Mouse (Mus musculus) embryonic fibroblast, embryonic 13.5 days (primary cell): ENCODE measurements around the gene Hk2.

Source experiments
- CTCF ChIP-seq: IDR thresholded peaks from 2 replicates; pipeline ENCODE4 v1.5.1; 2011; ENCODE audit warnings: mild to moderate bottlenecking, control low read depth, low read length, moderate library complexity, borderline replicate concordance; ENCODE audit not compliant: insufficient read depth
- POLR2A ChIP-seq: IDR thresholded peaks from 2 replicates; pipeline ENCODE4 v1.6.1; 2011; ENCODE audit warnings: low read depth, mild to moderate bottlenecking, control low read depth, low read length, moderate library complexity

- TF ChIP-seq POLR2A (no peak), CTCF (no peak)
Measured at GRCm38 (mm10) chr6:82756216-82756615, 18.0 kb downstream of the Hk2 start.
